Mouse (Mus musculus): ENCODE data around the gene Mocs3.

Mocs3 gene

DNA sequence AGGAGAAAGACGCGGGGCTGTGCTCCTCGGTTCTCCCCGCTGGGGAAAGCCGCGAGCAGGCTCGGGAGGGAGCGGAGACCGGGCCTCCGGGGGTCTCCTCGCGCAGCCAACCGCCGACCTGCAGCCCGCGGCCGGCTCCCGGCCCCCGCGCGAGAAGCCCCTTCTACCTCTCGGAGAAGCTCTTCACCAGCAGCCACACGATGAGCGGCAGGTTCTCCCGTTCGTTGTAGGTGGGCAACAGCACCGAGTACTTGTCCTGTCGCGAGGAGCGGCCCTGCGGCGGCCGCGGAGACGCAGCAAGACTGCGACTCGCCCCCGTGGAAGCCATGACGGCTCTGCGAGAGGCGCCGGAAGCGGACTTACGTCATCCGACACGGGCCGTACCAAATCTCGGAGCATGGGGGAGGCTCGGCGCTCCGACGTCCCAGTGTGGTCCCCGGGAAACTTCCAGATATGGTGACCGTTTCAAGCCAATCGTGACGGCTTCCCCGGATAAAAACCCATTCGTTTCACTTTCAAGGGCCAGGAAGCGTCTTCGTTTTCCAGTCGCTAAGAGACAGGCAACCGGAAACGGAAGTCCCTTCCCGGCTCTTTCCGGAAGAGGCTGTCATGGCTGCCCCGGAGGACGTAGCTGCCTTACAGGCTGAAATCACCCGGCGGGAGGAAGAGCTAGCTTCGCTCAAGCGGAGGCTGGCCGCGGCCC, at the start of gene Mocs3, which contains the start of the genes Gm20716 and Dpm1:
TSS of gene Mocs3 (plus strand) at position 597 of the 703 bp plus-strand sequence.
TSS of gene Gm20716 (minus strand) at position 339 of the 703 bp plus-strand sequence.
TSS of gene Dpm1 (minus strand) at position 566 of the 703 bp plus-strand sequence.
- peak; percentile 81 for DNase-seq

DNA sequence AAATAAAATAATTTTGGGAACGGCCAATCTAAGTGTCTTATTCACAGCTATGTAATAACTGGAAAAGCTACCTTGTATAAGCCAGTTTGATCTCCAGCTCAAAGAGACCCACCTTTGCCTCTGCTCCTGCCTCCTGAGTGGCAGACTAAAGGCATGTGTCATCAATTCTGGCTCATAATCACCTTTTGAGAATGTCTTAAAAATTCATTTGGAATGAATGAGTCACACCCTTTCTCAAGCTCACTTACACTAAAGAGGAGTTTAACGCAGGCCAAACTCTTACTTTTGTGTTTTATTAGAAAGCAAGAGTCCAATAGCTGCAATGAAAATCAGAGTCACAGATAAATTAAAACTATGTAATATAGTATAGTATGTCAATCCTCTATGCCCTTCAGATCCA, 38.6 kb upstream of the Mocs3 start:
- DNase-seq: no peak

DNA sequence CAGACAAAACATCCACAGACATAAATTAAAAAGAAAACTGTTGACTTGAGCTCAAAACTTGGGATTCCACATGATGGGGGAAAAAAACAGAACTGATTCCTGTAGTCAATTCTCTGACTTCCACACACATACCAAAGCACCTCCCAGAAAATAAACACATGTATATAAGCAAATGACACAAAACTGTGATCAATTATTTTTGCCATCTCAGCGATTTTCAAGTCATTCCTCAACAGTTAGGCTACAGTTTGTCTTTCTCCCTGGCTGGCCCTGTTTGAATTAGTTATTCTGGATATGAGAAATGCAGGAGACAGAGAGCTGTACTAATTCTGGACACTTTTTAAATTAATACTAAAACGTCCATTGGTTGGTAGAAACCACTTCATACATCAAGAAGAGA, 36.7 kb upstream of the Mocs3 start:
- no peak for DNase-seq

- DNase-seq: no peak
Observed at GRCm38 (mm10) chr2:168195721-168196120, 34.7 kb upstream of the Mocs3 start.

DNA sequence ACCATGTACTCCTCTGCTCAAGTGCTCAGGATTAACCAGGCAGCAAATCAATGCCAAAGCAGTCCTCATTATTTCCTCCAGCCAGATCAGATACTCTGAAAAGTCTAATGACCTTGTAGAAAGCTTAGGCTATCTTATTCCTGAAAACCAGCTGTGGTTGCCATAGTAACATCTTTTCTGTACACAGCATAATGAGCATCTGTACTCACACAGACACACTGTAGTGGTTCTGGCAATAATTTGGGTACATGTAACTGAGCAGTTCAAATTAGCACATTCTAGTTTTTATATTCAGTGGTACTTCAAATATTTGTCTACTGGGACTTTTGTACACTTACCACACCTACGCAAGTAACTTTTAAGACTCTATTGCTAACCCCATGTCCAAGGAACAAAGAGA, 32.0 kb upstream of the Mocs3 start:
- no peak for DNase-seq

GRCm38 (mm10) chr2:168199476-168199875, 30.9 kb upstream of the Mocs3 start:
- DNase-seq: no peak

DNA sequence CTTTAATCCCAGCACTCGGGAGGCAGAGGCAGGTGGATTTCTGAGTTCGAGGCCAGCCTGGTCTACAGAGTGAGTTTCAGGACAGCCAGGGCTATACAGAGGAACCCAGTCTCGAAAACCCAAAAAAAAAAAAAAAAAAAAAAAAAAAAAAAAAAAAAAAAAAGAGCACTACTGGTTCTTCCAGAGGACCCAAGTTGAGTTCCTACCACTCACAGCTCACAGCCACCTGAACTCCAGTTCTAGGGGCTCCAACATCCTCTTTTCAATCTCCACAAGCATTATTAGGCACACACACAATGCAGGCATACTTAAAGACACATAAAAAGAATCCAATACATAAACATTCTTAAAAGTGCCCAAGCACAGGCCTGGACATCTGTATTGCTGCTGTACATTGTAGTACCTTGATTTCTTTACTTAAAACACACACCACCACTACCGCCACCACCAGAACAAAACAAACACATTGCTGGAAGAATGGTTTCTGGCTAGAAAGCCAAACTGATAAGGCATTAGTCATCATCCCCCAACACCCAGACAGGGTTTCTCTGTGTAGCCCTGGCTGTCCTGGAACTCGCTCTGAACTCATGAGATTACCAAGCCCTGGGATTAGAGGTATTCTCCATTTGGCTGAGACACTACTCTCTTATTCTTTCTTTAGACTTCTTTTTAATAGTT, 30.3 kb upstream of the Mocs3 start:
- DNase-seq: no peak

DNA sequence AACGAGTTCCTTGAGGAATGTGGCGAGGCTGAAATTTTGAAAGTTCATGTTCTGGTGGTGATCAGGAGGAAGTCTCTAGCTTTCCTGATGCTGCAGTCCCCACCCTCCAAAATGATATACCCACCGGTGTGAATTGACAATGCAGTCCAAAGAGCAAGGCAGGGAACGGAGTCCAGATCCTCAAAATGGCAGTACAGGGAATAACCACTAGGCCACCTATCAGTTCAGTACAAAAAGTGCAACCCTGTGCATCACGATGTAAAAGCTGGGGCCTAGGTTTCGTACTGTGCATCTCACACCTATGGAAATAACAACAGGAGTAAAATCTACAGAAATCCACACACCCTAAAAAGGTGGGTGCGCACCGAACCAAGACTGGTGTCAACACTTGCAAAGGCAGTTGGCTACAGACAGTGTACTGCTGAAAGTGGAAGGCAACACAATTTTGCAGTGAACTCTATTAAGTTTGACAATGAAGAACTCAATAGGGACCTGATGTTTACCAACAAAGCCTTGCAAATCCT, 25.9 kb upstream of the Mocs3 start:
- DNase-seq: no peak

GRCm38 (mm10) chr2:168205265-168205664, 25.2 kb upstream of the Mocs3 start:
- peak; percentile 95 for DNase-seq

- DNase-seq: peak; percentile 48
Observed at GRCm38 (mm10) chr2:168205681-168206631, 24.5 kb upstream of the Mocs3 start.

DNA sequence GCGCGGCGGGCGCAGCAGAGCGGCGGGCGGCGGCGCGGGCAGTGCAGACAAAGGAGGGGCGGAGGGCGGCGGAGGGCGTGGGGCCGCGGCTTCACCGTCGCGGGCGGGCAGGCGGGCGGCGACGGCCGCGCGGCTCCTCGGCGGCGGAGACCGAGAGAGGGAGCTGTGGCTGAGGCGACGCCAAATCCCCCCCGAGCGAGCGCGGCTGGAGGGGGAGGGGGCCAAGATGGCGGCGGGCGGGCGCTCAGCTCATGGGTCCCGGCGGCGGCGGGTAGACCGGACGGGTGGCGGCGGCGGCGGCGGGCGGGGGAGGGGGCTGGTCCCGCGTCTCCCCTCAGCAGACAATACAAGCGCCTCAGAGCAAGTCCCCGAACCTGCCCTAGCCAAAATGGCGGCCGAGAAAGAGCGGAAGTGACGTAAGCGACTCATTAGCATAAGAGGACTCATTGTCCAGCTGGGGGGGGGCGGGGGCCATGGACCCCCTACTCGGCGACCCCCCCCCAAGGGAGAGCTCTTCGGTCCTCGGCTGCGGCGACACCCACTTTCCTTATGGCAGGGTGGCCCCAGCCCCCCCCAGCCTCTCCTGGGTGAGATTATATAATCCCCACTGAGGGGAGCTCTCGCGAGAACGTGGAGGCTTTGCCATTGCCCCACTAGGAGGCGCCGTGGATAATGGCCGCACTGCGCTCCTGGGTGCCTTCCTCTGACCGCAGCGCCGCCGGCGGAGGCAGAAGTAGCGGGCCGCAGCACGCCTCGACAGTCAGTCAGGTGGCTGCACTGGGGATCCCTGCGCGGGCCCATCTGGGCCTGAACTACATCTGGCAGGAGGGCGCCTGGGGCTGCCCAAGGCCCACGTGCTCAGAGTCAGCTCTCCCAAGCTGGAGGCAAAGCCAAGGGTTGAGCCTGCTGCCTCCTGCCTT, 23.4 kb upstream of the Mocs3 start, which contains the start of gene Adnp:
TSS of gene Adnp (minus strand) at position 388 of the 920 bp plus-strand sequence.
- peak; percentile 94 for DNase-seq

GRCm38 (mm10) chr2:168207883-168208282, 22.5 kb upstream of the Mocs3 start:
- no peak for DNase-seq

GRCm38 (mm10) chr2:168213788-168214397, 16.5 kb upstream of the Mocs3 start:
- DNase-seq: no peak

DNA sequence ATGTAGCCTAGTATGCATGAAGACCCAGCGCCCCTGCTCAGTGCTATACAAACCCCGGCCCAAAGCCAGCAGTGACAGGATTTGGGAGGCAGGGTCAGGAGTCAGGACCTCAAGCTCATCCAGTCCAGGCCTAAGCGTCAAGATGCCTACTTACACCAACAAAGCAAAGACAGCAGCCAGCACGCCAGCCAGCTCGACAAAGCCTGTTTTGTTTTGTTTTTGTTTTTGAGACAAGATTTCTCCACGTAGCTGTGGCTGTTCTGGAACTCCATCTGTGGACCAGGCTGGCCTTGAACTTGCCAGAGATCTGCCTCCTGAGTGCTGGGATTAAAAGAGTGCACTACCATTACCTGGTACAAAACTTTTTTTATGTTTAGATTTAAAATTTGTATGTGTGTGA, 7.1 kb upstream of the Mocs3 start:
- DNase-seq: no peak

DNA sequence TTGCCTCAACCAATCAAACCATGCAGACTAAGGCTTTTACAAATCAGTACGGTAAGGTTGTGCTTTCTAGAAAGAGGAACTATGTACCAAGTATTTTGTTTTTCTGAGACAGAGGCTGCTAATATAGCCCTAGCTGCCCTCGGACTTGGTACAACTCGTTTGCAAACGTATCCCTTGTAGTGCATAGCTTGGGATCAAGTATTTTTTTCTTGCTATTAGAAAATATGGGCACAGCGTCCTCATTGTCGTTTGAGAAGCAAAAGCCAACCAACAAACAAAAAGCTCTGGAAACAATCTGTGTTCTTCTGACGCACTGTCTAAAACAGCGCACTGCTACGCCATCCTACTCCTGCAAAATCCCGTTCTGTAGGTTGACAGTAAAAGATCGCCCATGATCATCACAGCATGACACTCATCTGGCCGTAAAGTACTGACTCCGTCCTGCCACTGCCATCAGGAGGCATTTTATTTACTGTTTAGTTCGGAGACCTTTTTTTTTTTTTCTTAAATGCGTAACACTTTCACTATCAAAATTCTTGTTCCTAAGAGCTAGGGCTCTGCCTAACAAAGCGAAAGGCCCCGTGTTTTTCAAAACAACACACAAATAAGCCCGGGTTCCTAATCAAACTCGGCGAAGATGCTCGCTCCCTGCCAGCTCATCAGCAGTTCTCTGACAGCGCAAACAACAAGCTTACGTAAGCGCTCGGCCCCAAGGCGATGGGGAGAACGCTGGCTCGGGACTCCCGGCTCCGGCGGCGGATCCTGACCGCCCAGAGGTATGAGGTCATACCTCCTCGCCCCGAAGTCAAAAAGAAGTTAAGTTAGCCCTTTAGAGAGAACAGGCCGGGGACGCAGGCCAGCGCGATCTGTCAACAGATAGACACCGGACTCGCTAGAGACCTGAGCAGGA, 1.1 kb upstream of the Mocs3 start:
- DNase-seq: no peak

- peak; percentile 25 for DNase-seq
Observed at GRCm38 (mm10) chr2:168230773-168231470, 500 bp downstream of the Mocs3 start.

- DNase-seq: no peak
Observed at GRCm38 (mm10) chr2:168231471-168231829, 1.0 kb downstream of the Mocs3 start.

DNA sequence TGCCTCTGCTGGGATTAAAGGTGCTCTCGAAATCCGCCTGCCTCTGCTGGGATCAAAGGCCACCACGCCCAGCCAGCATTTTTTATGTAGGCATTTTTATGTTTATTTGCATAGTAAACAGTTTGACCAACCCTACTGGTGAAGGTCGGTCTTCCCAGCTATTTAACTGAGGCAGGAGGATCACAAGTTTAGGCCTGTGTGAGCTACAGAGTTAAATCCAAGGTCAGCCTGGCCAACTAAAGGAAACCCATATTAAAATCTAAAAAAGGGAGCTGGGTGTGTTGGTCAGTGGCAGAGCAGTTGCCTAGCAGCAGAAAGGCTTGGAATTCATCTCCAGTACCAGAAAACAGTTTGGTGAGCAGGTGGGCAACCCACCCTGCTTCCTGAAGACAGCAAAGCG, 2.9 kb downstream of the Mocs3 start:
- DNase-seq: no peak

DNA sequence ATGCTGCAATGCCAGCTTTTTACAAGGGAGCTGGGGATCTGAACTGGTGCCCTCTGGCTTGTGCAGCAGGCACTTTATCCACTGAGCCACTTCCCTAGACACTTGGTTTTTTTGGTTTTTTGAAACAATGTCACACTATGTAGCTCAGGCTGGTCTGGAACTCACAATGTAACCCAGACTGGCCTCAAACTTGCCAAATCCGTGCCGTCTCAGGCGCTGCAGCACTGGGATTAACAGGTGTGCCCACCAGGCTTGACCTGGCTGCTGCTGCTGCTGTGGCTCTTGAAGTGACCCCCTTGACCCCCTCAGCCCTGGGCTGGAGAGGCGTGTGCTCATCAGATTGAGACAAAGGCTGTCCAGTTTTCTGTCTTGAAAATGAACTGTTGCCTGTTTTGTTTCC, 7.9 kb downstream of the Mocs3 start:
- DNase-seq: no peak

GRCm38 (mm10) chr2:168242841-168243240, 12.4 kb downstream of the Mocs3 start:
- DNase-seq: no peak

All from right cerebral cortex, postnatal 4 days (tissue).